Mouse (Mus musculus) CH12.LX (cell line): ENCODE results near the gene Tubb5. TPM values are rescaled to one million over a fixed set of nuclear protein-coding genes. Genes with fewer than 3 reads are reported as not detected.

Source experiments
- DNase-seq: peaks from one replicate; pipeline ENCODE4 v3.0.0-alpha.2; 2013; ENCODE audit errors: extremely low read depth
- H3K27ac ChIP-seq: 2 replicates; pipeline ENCODE4 v1.5.1; 2012; ENCODE audit warnings: low read depth, mild to moderate bottlenecking, control low read depth, moderate library complexity; ENCODE audit not compliant: insufficient read depth
- H3K27me3 ChIP-seq: replicated peaks from 2 replicates; pipeline ENCODE3; 2012; ENCODE audit warnings: inconsistent platforms
- H3K36me3 ChIP-seq, 2 experiments: replicated peaks in 1 of 2; 2 replicates each; pipeline versions ENCODE3 to v1.6.1; 2012; ENCODE audit warnings: inconsistent platforms in 1 of 2, low read length in 1 of 2, mild to moderate bottlenecking in 1 of 2, mixed read lengths in 1 of 2, moderate library complexity in 1 of 2; ENCODE audit not compliant: control insufficient read depth in 1 of 2, insufficient read depth in 1 of 2
- H3K4me1 ChIP-seq, 2 experiments: 2 replicates each; pipeline ENCODE4 v1.6.1; 2012; ENCODE audit warnings: inconsistent platforms in 1 of 2, moderate library complexity in 1 of 2; ENCODE audit not compliant: insufficient read depth in 2 of 2, control insufficient read depth in 1 of 2
- H3K4me2 ChIP-seq: 2 replicates; pipeline ENCODE4 v1.6.1; 2012; ENCODE audit warnings: low read depth, mild to moderate bottlenecking, control low read depth; ENCODE audit not compliant: poor library complexity, insufficient read depth, severe bottlenecking
- H3K4me3 ChIP-seq, 3 experiments: fragments of 150-350 bp in 1 of 3; sonication (generic) in 1 of 3; replicated peaks in 1 of 3; 2 replicates each; pipeline versions ENCODE3 to v1.5.1; 2011 to 2012; ENCODE audit warnings: low read depth in 2 of 3, low read length in 2 of 3, mild to moderate bottlenecking in 2 of 3, moderate library complexity in 2 of 3, control low read depth in 1 of 3, improper control_type of control experiment in 1 of 3, inconsistent platforms in 1 of 3, mixed read lengths in 1 of 3; ENCODE audit not compliant: poor library complexity in 1 of 3
- H3K79me2 ChIP-seq: replicated peaks from 2 replicates; pipeline ENCODE4 v1.6.1; 2012; ENCODE audit warnings: mild to moderate bottlenecking, moderate library complexity; ENCODE audit not compliant: control insufficient read depth, poor library complexity, insufficient read depth, severe bottlenecking; ENCODE audit errors: extremely low read depth
- H3K9ac ChIP-seq: 2 replicates; pipeline ENCODE4 v1.6.1; 2012; ENCODE audit warnings: low read depth, mild to moderate bottlenecking, control low read depth, moderate library complexity; ENCODE audit not compliant: insufficient read depth
- H3K9me3 ChIP-seq: replicated peaks from 2 replicates; pipeline ENCODE3; 2012; ENCODE audit warnings: low read length, inconsistent platforms, mixed read lengths
- BHLHE40 ChIP-seq: IDR thresholded peaks from 2 replicates; pipeline ENCODE4 v1.6.1; 2011; ENCODE audit warnings: mild to moderate bottlenecking, low read depth, low read length, improper control_type of control experiment
- CTCF ChIP-seq, 2 experiments: IDR thresholded peaks in 1 of 2; conservative IDR thresholded peaks in 1 of 2; 2 replicates each; pipeline ENCODE4 v1.5.1; 2011 to 2012; ENCODE audit warnings: low read depth in 2 of 2, low read length in 2 of 2, improper control_type of control experiment in 1 of 2, inconsistent platforms in 1 of 2, mild to moderate bottlenecking in 1 of 2, moderate library complexity in 1 of 2
- E2F4 ChIP-seq: IDR thresholded peaks from 2 replicates; pipeline ENCODE4 v1.6.1; 2011; ENCODE audit warnings: low read depth, low read length, improper control_type of control experiment; ENCODE audit not compliant: insufficient replicate concordance
- ELF1 ChIP-seq: IDR thresholded peaks from 2 replicates; pipeline ENCODE4 v1.6.1; 2014; ENCODE audit warnings: low read depth, mild to moderate bottlenecking, inconsistent platforms, low read length, improper control_type of control experiment
- ETS1 ChIP-seq: conservative IDR thresholded peaks from 2 replicates; pipeline ENCODE4 v1.6.1; 2012; ENCODE audit warnings: low read depth, mild to moderate bottlenecking, inconsistent platforms, low read length, improper control_type of control experiment, moderate library complexity
- GABPA ChIP-seq: IDR thresholded peaks from 2 replicates; pipeline ENCODE4 v1.6.1; 2012; ENCODE audit warnings: low read depth, low read length, improper control_type of control experiment, inconsistent platforms; ENCODE audit not compliant: insufficient replicate concordance
- HCFC1 ChIP-seq: IDR thresholded peaks from 2 replicates; pipeline ENCODE4 v1.6.1; 2012; ENCODE audit warnings: low read depth, mild to moderate bottlenecking, inconsistent platforms, low read length, improper control_type of control experiment
- JUN ChIP-seq: IDR thresholded peaks from 2 replicates; pipeline ENCODE4 v1.6.1; 2011; ENCODE audit warnings: low read depth, mild to moderate bottlenecking, low read length, improper control_type of control experiment, moderate library complexity; ENCODE audit not compliant: insufficient read depth
- JUND ChIP-seq: conservative IDR thresholded peaks from 2 replicates; pipeline ENCODE4 v1.6.1; 2011; ENCODE audit warnings: low read depth, low read length, improper control_type of control experiment
- KAT2A ChIP-seq: IDR thresholded peaks from 2 replicates; pipeline ENCODE4 v1.6.1; 2012; ENCODE audit warnings: low read length, improper control_type of control experiment, inconsistent platforms; ENCODE audit not compliant: insufficient replicate concordance
- MAFK ChIP-seq: IDR thresholded peaks from 2 replicates; pipeline ENCODE4 v1.6.1; 2011; ENCODE audit warnings: low read length, improper control_type of control experiment; ENCODE audit not compliant: insufficient replicate concordance
- MAX ChIP-seq: IDR thresholded peaks from 2 replicates; pipeline ENCODE4 v1.6.1; 2011; ENCODE audit warnings: low read length, improper control_type of control experiment
- MXI1 ChIP-seq: IDR thresholded peaks from 2 replicates; pipeline ENCODE4 v1.6.1; 2011; ENCODE audit warnings: mild to moderate bottlenecking, low read depth, low read length, improper control_type of control experiment
- MYC ChIP-seq: IDR thresholded peaks from 2 replicates; pipeline ENCODE4 v1.6.1; 2011; ENCODE audit warnings: low read depth, mild to moderate bottlenecking, improper control_type of control experiment, low read length
- NRF1 ChIP-seq: IDR thresholded peaks from 2 replicates; pipeline ENCODE4 v1.6.1; 2014; ENCODE audit warnings: low read depth, mild to moderate bottlenecking, inconsistent platforms, low read length, improper control_type of control experiment, moderate library complexity
- PAX5 ChIP-seq: IDR thresholded peaks from 2 replicates; pipeline ENCODE4 v1.6.1; 2012; ENCODE audit warnings: low read length, inconsistent platforms, mixed read lengths
- POLR2AphosphoS2 ChIP-seq: IDR thresholded peaks from 2 replicates; pipeline ENCODE4 v1.6.1; 2011; ENCODE audit warnings: low read depth, low read length, improper control_type of control experiment
- RAD21 ChIP-seq: IDR thresholded peaks from 2 replicates; pipeline ENCODE4 v1.6.1; 2011; ENCODE audit warnings: low read depth, mild to moderate bottlenecking, low read length, improper control_type of control experiment, moderate library complexity
- SIN3A ChIP-seq: IDR thresholded peaks from 2 replicates; pipeline ENCODE4 v1.6.1; 2012; ENCODE audit warnings: low read length, improper control_type of control experiment, inconsistent platforms
- SMC3 ChIP-seq: IDR thresholded peaks from 2 replicates; pipeline ENCODE4 v1.6.1; 2011; ENCODE audit warnings: low read depth, low read length, improper control_type of control experiment
- TBP ChIP-seq: conservative IDR thresholded peaks from 2 replicates; pipeline ENCODE4 v1.6.1; 2011; ENCODE audit warnings: low read depth, low read length, improper control_type of control experiment
- UBTF ChIP-seq: IDR thresholded peaks from 2 replicates; pipeline ENCODE4 v1.6.1; 2012; ENCODE audit warnings: low read depth, mild to moderate bottlenecking, inconsistent platforms, low read length, improper control_type of control experiment, moderate library complexity
- USF2 ChIP-seq: conservative IDR thresholded peaks from 2 replicates; pipeline ENCODE4 v1.6.1; 2011; ENCODE audit warnings: low read depth, low read length, improper control_type of control experiment
- ZC3H11A ChIP-seq: IDR thresholded peaks from 2 replicates; pipeline ENCODE4 v1.6.1; 2012; ENCODE audit warnings: low read depth, mild to moderate bottlenecking, inconsistent platforms, low read length, improper control_type of control experiment
- ZKSCAN1 ChIP-seq: IDR thresholded peaks from 2 replicates; pipeline ENCODE4 v1.6.1; 2012; ENCODE audit warnings: low read depth, inconsistent platforms, low read length, improper control_type of control experiment, borderline replicate concordance
- ZNF384 ChIP-seq: IDR thresholded peaks from 2 replicates; pipeline ENCODE4 v1.6.1; 2012; ENCODE audit warnings: low read depth, low read length, improper control_type of control experiment, inconsistent platforms
- dilution Hi-C: fragments of 300-500 bp; cut with MboI; formaldehyde crosslinking; loops from 2 replicates; pipeline ENCODE4 v1.14.3; 2020; ENCODE audit warnings: low sequenced_read_pairs; ENCODE audit not compliant: extremely low pct_unique_long_range_greater_than_20kb, extremely low pct_ligation_motif_present
- in situ Hi-C: fragments of 300-500 bp; cut with MboI; formaldehyde crosslinking; loops from 3 replicates; pipeline ENCODE4 v1.14.3; 2019; ENCODE audit warnings: low sequenced_read_pairs, low pct_ligation_motif_present, low pct_unique_long_range_greater_than_20kb, mixed read lengths
- polyA plus RNA-seq: library from polyadenylated mRNA; unstranded; fragments of >175 nt; gene quantifications from 2 replicates; pipeline ENCODE4 v1.2.1, GENCODE M21; 2012; ENCODE audit warnings: low read depth; ENCODE audit not compliant: insufficient read length
- total RNA-seq, 2 experiments: library from RNA; depleted of rRNA; stranded (reverse); fragments of 300-350 nt in 1 of 2; fragments of >200 nt in 1 of 2; gene quantifications; 2 replicates each; pipeline ENCODE4 v1.2.3; 2012 to 2014

Tubb5 gene
- total and polyA plus RNA-seq, 3 experiments = 1,014 to 1,121 (median 1,053) TPM

GRCm38 (mm10) chr17:35869346-35870067 lies 31.4 kb upstream of the Tubb5 start (continued):
- TF ChIP-seq E2F4 = no peak
- TF ChIP-seq BHLHE40 = no peak; the same call in 1 of the 2 replicates
- TF ChIP-seq USF2 = no peak
- TF ChIP-seq GABPA = no peak
- TF ChIP-seq CTCF (conservative IDR thresholded peaks at IDR 0.05 in 1 of 2, IDR thresholded peaks at IDR 0.05 in 1 of 2; ENCODE audit: low read depth in 2 of 2, low read length in 2 of 2) = no peak

GRCm38 (mm10) chr17:35868961-35869345 lies 30.8 kb upstream of the Tubb5 start:
- TF ChIP-seq SIN3A (0 out of 2 replicates have a peak, but pooled peaks have one; percentile 19), ZKSCAN1 (no peak), PAX5 (no peak)
- Histone ChIP-seq H3K4me3 (peak overlapping the region; percentile 63 to 99 (median 74)), H3K36me3 (peaks cover 0 to 21% of the 10 kb centered on the region in 2 experiments), H3K9me3 (peaks cover 4% of the 10 kb centered on the region), H3K4me1 (peaks cover 0 to 32% of the 10 kb centered on the region in 2 experiments; a peak in 2 of 4 replicates), H3K79me2 (peaks cover 51% of the 10 kb centered on the region), H3K9ac (peak overlapping the region; percentile 69), H3K27me3 (no peaks in the 10 kb centered on the region), H3K27ac (peak overlapping the region; percentile 83), H3K4me2 (peak overlapping the region; percentile 85)
- in situ Hi-C loops = loop anchor here (10.0 kb wide), 1 partner anchor 134 kb away; no protein-coding TSS in a partner anchor
- dilution Hi-C loops = no loop called here
- no peak for DNase-seq

DNA sequence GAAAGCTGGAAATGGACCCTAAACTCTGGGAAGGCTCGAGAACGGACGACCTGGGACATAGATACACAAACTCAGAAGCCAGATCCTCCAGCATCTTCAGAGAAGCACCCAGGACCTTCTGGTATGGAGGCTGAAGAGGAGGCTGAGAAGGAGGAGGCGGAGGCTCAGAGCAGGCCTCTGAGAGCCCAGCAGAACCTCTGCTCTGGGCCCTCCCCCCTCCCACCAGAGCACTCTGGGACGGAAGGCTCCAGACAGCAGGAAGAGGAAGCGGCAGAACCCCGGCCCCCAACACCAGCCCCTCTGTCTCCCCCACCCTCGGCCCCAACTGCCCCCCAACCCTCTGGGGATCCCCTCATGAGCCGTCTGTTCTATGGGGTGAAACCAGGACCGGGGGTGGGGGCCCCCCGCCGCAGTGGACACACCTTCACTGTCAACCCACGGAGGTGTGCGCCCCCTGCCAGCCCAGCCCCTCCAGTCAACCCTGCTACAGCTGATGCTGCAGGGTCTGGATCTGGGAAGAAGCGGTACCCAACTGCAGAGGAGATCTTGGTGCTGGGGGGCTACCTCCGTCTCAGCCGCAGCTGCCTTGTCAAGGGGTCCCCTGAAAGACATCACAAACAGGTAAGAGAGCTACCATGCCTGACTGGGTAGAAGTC lies 30.2 kb upstream of the Tubb5 start:
- H3K27me3 ChIP-seq = no peaks in the 10 kb centered on the region
- peak overlapping the region; percentile 69 for H3K9ac ChIP-seq
- peaks cover 4% of the 10 kb centered on the region for H3K9me3 ChIP-seq
- peaks cover 0 to 25% of the 10 kb centered on the region in 2 experiments; a peak in 2 of 4 replicates for H3K4me1 ChIP-seq
- peaks cover 47% of the 10 kb centered on the region for H3K79me2 ChIP-seq
- peak overlapping the region; percentile 63 to 99 (median 74) for H3K4me3 ChIP-seq
- H3K36me3 ChIP-seq = peaks cover 0 to 16% of the 10 kb centered on the region in 2 experiments
- in situ Hi-C loops = loop anchor here (10.0 kb wide), 1 partner anchor 133 kb away; no protein-coding TSS in a partner anchor
- dilution Hi-C loops = no loop called here
- H3K4me2 ChIP-seq = peak overlapping the region; percentile 91
- peak overlapping the region; percentile 83 for H3K27ac ChIP-seq
- peak; percentile 68 for DNase-seq
- TF ChIP-seq POLR2AphosphoS2 (no peak), ZNF384 (no peak), ELF1 (peak; percentile 71), MAX (no peak), ETS1 (no peak), E2F4 (no peak), ZKSCAN1 (no peak), UBTF (no peak), KAT2A (no peak), HCFC1 (peak; percentile 59), MXI1 (peak; percentile 47; the same call in 1 of the 2 replicates), NRF1 (no peak), TBP (no peak), SIN3A (no peak; the same call in none of the 2 replicates), MYC (no peak), SMC3 (no peak), MAFK (no peak), PAX5 (no peak), JUN (no peak), JUND (no peak), RAD21 (no peak), BHLHE40 (no peak), ZC3H11A (no peak)
